Mouse (Mus musculus): ENCODE results near the gene Mia2. TPM values are rescaled to one million over a fixed set of nuclear protein-coding genes. Genes with fewer than 3 reads are reported as not detected.

Gene Mia2
- polyA plus RNA-seq, 1 experiment from 2014 or later: 33.2 TPM

- Histone ChIP-seq H3K9me3 (ENCODE audit: control insufficient read depth, low read length) (no peaks in the 10 kb centered on the region), H3K4me2 (ENCODE audit: low read length) (no peak overlapping the region), H3K27me3 (ENCODE audit: control insufficient read depth, insufficient read depth, low read length) (no peaks in the 10 kb centered on the region), H3K4me3 (ENCODE audit: control insufficient read depth in 1 of 2, insufficient read depth in 1 of 2, low read depth in 1 of 2, low read length in 2 of 2) (no peak overlapping the region), H3K9ac (ENCODE audit: low read length) (no peak overlapping the region), H3K4me1 (ENCODE audit: control insufficient read depth in 2 of 2, insufficient read depth in 2 of 2, low read length in 2 of 2) (peaks cover 0 to 6% of the 10 kb centered on the region in 2 experiments; a peak in 2 of 4 replicates), H3K36me3 (ENCODE audit: control insufficient read depth, insufficient read depth, low read length) (peaks cover 24% of the 10 kb centered on the region), H3K27ac (replicated peaks in 1 of 2; ENCODE audit: control insufficient read depth in 1 of 2, insufficient read depth in 1 of 2, low read depth in 2 of 2, low read length in 2 of 2) (peak overlapping the region in 1 of 2 experiments; percentile 49; a peak in 1 of 4 replicates)
- ATAC-seq (ENCODE audit: insufficient number of reproducible peaks, insufficient read depth, low FRiP score, low read depth): no peak
- WGBS: 74% methylated on average over 4 of the region's 4 CpGs
These were observed 99.5 kb downstream of the Mia2 start for GRCm38 (mm10) chr12:59195065-59195464.

- no peak overlapping the region for H3K4me3 ChIP-seq (ENCODE audit: control insufficient read depth in 1 of 2, insufficient read depth in 1 of 2, low read depth in 1 of 2, low read length in 2 of 2)
- no peak for ATAC-seq (ENCODE audit: insufficient number of reproducible peaks, insufficient read depth, low FRiP score, low read depth)
- H3K36me3 ChIP-seq (ENCODE audit: control insufficient read depth, insufficient read depth, low read length): peaks cover 25% of the 10 kb centered on the region
- H3K4me2 ChIP-seq (ENCODE audit: low read length): no peak overlapping the region
- H3K4me1 ChIP-seq (ENCODE audit: control insufficient read depth in 2 of 2, insufficient read depth in 2 of 2, low read length in 2 of 2): peaks cover 0 to 6% of the 10 kb centered on the region in 2 experiments; a peak in 2 of 4 replicates
- no peak overlapping the region for H3K27ac ChIP-seq (replicated peaks in 1 of 2; ENCODE audit: control insufficient read depth in 1 of 2, insufficient read depth in 1 of 2, low read depth in 2 of 2, low read length in 2 of 2)
- 91% methylated on average over 4 of the region's 4 CpGs for WGBS
- no peaks in the 10 kb centered on the region for H3K9me3 ChIP-seq (ENCODE audit: control insufficient read depth, low read length)
- no peaks in the 10 kb centered on the region for H3K27me3 ChIP-seq (ENCODE audit: control insufficient read depth, insufficient read depth, low read length)
- H3K9ac ChIP-seq (ENCODE audit: low read length): no peak overlapping the region
These were observed 100.3 kb downstream of the Mia2 start for GRCm38 (mm10) chr12:59195941-59196340.

GRCm38 (mm10) chr12:59198750-59199149, 103.2 kb downstream of the Mia2 start:
- no peak overlapping the region for H3K27ac ChIP-seq (replicated peaks in 1 of 2; ENCODE audit: control insufficient read depth in 1 of 2, insufficient read depth in 1 of 2, low read depth in 2 of 2, low read length in 2 of 2)
- WGBS: 52% methylated on average over 4 of the region's 4 CpGs
- H3K9ac ChIP-seq (ENCODE audit: low read length): no peak overlapping the region
- H3K4me3 ChIP-seq (ENCODE audit: control insufficient read depth in 1 of 2, insufficient read depth in 1 of 2, low read depth in 1 of 2, low read length in 2 of 2): no peak overlapping the region
- H3K4me2 ChIP-seq (ENCODE audit: low read length): no peak overlapping the region
- ATAC-seq (ENCODE audit: insufficient number of reproducible peaks, insufficient read depth, low FRiP score, low read depth): no peak
- H3K4me1 ChIP-seq (ENCODE audit: control insufficient read depth in 2 of 2, insufficient read depth in 2 of 2, low read length in 2 of 2): peaks cover 0 to 6% of the 10 kb centered on the region in 2 experiments; a peak in 2 of 4 replicates
- H3K36me3 ChIP-seq (ENCODE audit: control insufficient read depth, insufficient read depth, low read length): peaks cover 40% of the 10 kb centered on the region
- no peaks in the 10 kb centered on the region for H3K9me3 ChIP-seq (ENCODE audit: control insufficient read depth, low read length)
- no peaks in the 10 kb centered on the region for H3K27me3 ChIP-seq (ENCODE audit: control insufficient read depth, insufficient read depth, low read length)

- Histone ChIP-seq H3K4me1 (ENCODE audit: control insufficient read depth in 2 of 2, insufficient read depth in 2 of 2, low read length in 2 of 2) (peaks cover 0 to 3% of the 10 kb centered on the region in 2 experiments; a peak in 2 of 4 replicates), H3K4me2 (ENCODE audit: low read length) (no peak overlapping the region), H3K27ac (replicated peaks in 1 of 2; ENCODE audit: control insufficient read depth in 1 of 2, insufficient read depth in 1 of 2, low read depth in 2 of 2, low read length in 2 of 2) (no peak overlapping the region), H3K27me3 (ENCODE audit: control insufficient read depth, insufficient read depth, low read length) (no peaks in the 10 kb centered on the region), H3K4me3 (ENCODE audit: control insufficient read depth in 1 of 2, insufficient read depth in 1 of 2, low read depth in 1 of 2, low read length in 2 of 2) (no peak overlapping the region), H3K36me3 (ENCODE audit: control insufficient read depth, insufficient read depth, low read length) (peaks cover 46% of the 10 kb centered on the region), H3K9me3 (ENCODE audit: control insufficient read depth, low read length) (no peaks in the 10 kb centered on the region), H3K9ac (ENCODE audit: low read length) (no peak overlapping the region)
- WGBS: 98% methylated on average over 2 of the region's 2 CpGs
- ATAC-seq (ENCODE audit: insufficient number of reproducible peaks, insufficient read depth, low FRiP score, low read depth): no peak
These were observed 103.8 kb downstream of the Mia2 start for GRCm38 (mm10) chr12:59199361-59199760.

GRCm38 (mm10) chr12:59205571-59205970, 110.0 kb downstream of the Mia2 start:
- Histone ChIP-seq H3K4me3 (ENCODE audit: control insufficient read depth in 1 of 2, insufficient read depth in 1 of 2, low read depth in 1 of 2, low read length in 2 of 2) (no peak overlapping the region), H3K27ac (replicated peaks in 1 of 2; ENCODE audit: control insufficient read depth in 1 of 2, insufficient read depth in 1 of 2, low read depth in 2 of 2, low read length in 2 of 2) (no peak overlapping the region), H3K4me2 (ENCODE audit: low read length) (no peak overlapping the region), H3K36me3 (ENCODE audit: control insufficient read depth, insufficient read depth, low read length) (peaks cover 34% of the 10 kb centered on the region), H3K9me3 (ENCODE audit: control insufficient read depth, low read length) (no peaks in the 10 kb centered on the region), H3K9ac (ENCODE audit: low read length) (no peak overlapping the region), H3K27me3 (ENCODE audit: control insufficient read depth, insufficient read depth, low read length) (no peaks in the 10 kb centered on the region), H3K4me1 (ENCODE audit: control insufficient read depth in 2 of 2, insufficient read depth in 2 of 2, low read length in 2 of 2) (peaks cover 0 to 13% of the 10 kb centered on the region in 2 experiments; a peak in 2 of 4 replicates)
- 94% methylated on average over 6 of the region's 6 CpGs for WGBS
- ATAC-seq (ENCODE audit: insufficient number of reproducible peaks, insufficient read depth, low FRiP score, low read depth): no peak

GRCm38 (mm10) chr12:59206208-59206999, 110.8 kb downstream of the Mia2 start:
- Histone ChIP-seq H3K4me3 (ENCODE audit: control insufficient read depth in 1 of 2, insufficient read depth in 1 of 2, low read depth in 1 of 2, low read length in 2 of 2) (no peak overlapping the region), H3K27me3 (ENCODE audit: control insufficient read depth, insufficient read depth, low read length) (no peaks in the 10 kb centered on the region), H3K27ac (replicated peaks in 1 of 2; ENCODE audit: control insufficient read depth in 1 of 2, insufficient read depth in 1 of 2, low read depth in 2 of 2, low read length in 2 of 2) (no peak overlapping the region), H3K4me1 (ENCODE audit: control insufficient read depth in 2 of 2, insufficient read depth in 2 of 2, low read length in 2 of 2) (peaks cover 0 to 13% of the 10 kb centered on the region in 2 experiments; a peak in 2 of 4 replicates), H3K36me3 (ENCODE audit: control insufficient read depth, insufficient read depth, low read length) (peaks cover 25% of the 10 kb centered on the region), H3K4me2 (ENCODE audit: low read length) (no peak overlapping the region), H3K9ac (ENCODE audit: low read length) (no peak overlapping the region), H3K9me3 (ENCODE audit: control insufficient read depth, low read length) (no peaks in the 10 kb centered on the region)
- ATAC-seq (ENCODE audit: insufficient number of reproducible peaks, insufficient read depth, low FRiP score, low read depth): no peak
- 85% methylated on average over 4 of the region's 4 CpGs for WGBS

GRCm38 (mm10) chr12:59207000-59207390, 111.4 kb downstream of the Mia2 start:
- ATAC-seq (ENCODE audit: insufficient number of reproducible peaks, insufficient read depth, low FRiP score, low read depth): no peak
- Histone ChIP-seq H3K9me3 (ENCODE audit: control insufficient read depth, low read length) (no peaks in the 10 kb centered on the region), H3K27me3 (ENCODE audit: control insufficient read depth, insufficient read depth, low read length) (no peaks in the 10 kb centered on the region), H3K9ac (ENCODE audit: low read length) (no peak overlapping the region), H3K4me3 (ENCODE audit: control insufficient read depth in 1 of 2, insufficient read depth in 1 of 2, low read depth in 1 of 2, low read length in 2 of 2) (no peak overlapping the region), H3K36me3 (ENCODE audit: control insufficient read depth, insufficient read depth, low read length) (peaks cover 23% of the 10 kb centered on the region), H3K4me2 (ENCODE audit: low read length) (no peak overlapping the region), H3K4me1 (ENCODE audit: control insufficient read depth in 2 of 2, insufficient read depth in 2 of 2, low read length in 2 of 2) (peaks cover 0 to 13% of the 10 kb centered on the region in 2 experiments; a peak in 2 of 4 replicates), H3K27ac (replicated peaks in 1 of 2; ENCODE audit: control insufficient read depth in 1 of 2, insufficient read depth in 1 of 2, low read depth in 2 of 2, low read length in 2 of 2) (no peak overlapping the region)
- 79% methylated on average over 3 of the region's 3 CpGs for WGBS
